Mouse (Mus musculus): ENCODE data around the gene Gm39115.

DNA sequence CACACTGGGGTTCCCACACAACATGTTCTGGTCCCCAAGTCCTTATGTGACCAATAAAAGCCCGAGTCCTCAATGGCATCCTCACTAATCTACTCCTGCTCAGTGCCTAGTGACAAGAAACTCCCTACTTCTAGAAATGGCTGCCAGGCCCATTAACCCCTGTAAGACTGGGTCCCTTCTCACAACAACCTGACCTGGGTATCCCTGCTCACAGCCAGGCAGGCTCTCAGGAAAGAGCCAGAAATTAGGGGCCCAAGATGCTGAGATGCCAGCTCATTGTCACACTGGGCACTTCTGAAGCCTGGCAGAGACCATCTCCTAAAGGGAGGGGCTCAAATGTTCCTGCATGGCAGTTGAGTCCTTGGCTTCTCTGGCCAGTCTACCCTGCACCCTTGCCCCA lies 42.8 kb downstream of the Gm39115 start:
- TF ChIP-seq GATA1 (IDR thresholded peaks at IDR 0.05; ENCODE audit: low read length) (no peak), TAL1 (IDR thresholded peaks at IDR 0.05; ENCODE audit: low read length) (no peak)
